Mouse (Mus musculus): ENCODE measurements around the gene St3gal5.
A peak's percentile ranks its signal among the peaks of the same experiment; 100 is the strongest.
"Not testable (repeated sequence)": the region's sequence is repeated elsewhere in the genome, so short reads cannot be mapped to it uniquely, and the experiment has no call there.

St3gal5 gene

GRCm38 (mm10) chr6:72097181-72097995 is at the start of gene St3gal5:
TSS of gene St3gal5 (plus strand) at chr6:72097592.
- DNase-seq (ENCODE audit: low read depth in 2 of 2, low spot score in 2 of 2), result peak; percentile 62 to 74

- no peak for DNase-seq (ENCODE audit: low read depth in 2 of 2, low spot score in 2 of 2)
These were observed 48.7 kb upstream of the St3gal5 start for GRCm38 (mm10) chr6:72048643-72049042.

- DNase-seq (ENCODE audit: low read depth in 2 of 2, low spot score in 2 of 2), result no peak
These were observed 47.5 kb upstream of the St3gal5 start for GRCm38 (mm10) chr6:72049941-72050340.

- no peak for DNase-seq (ENCODE audit: low read depth in 2 of 2, low spot score in 2 of 2)
These were observed 46.6 kb upstream of the St3gal5 start for GRCm38 (mm10) chr6:72050827-72051226.

GRCm38 (mm10) chr6:72051247-72051646 is 46.1 kb upstream of the St3gal5 start:
- DNase-seq (ENCODE audit: low read depth in 2 of 2, low spot score in 2 of 2), result no peak

- no peak for DNase-seq (ENCODE audit: low read depth in 2 of 2, low spot score in 2 of 2)
These were observed 45.6 kb upstream of the St3gal5 start for GRCm38 (mm10) chr6:72051757-72052156.

- no peak for DNase-seq (ENCODE audit: low read depth in 2 of 2, low spot score in 2 of 2)
These were observed 40.8 kb upstream of the St3gal5 start for GRCm38 (mm10) chr6:72056548-72056947.

- DNase-seq (ENCODE audit: low read depth in 2 of 2, low spot score in 2 of 2), result no peak
These were observed 38.9 kb upstream of the St3gal5 start for GRCm38 (mm10) chr6:72058398-72058889.

- DNase-seq (ENCODE audit: low read depth in 2 of 2, low spot score in 2 of 2), result not testable (repeated sequence)
These were observed 36.7 kb upstream of the St3gal5 start for GRCm38 (mm10) chr6:72060677-72061076.

- no peak for DNase-seq (ENCODE audit: low read depth in 2 of 2, low spot score in 2 of 2)
These were observed 33.7 kb upstream of the St3gal5 start for GRCm38 (mm10) chr6:72063718-72064117.

- DNase-seq (ENCODE audit: low read depth in 2 of 2, low spot score in 2 of 2), result no peak
These were observed 31.4 kb upstream of the St3gal5 start for GRCm38 (mm10) chr6:72065988-72066387.

- DNase-seq (ENCODE audit: low read depth in 2 of 2, low spot score in 2 of 2), result no peak
These were observed 29.0 kb upstream of the St3gal5 start for GRCm38 (mm10) chr6:72068436-72068835.

- DNase-seq (ENCODE audit: low read depth in 2 of 2, low spot score in 2 of 2), result no peak
These were observed 26.0 kb upstream of the St3gal5 start for GRCm38 (mm10) chr6:72071281-72071870.

- DNase-seq (ENCODE audit: low read depth in 2 of 2, low spot score in 2 of 2), result no peak
These were observed 23.6 kb upstream of the St3gal5 start for GRCm38 (mm10) chr6:72073781-72074180.

- no peak for DNase-seq (ENCODE audit: low read depth in 2 of 2, low spot score in 2 of 2)
These were observed 20.9 kb upstream of the St3gal5 start for GRCm38 (mm10) chr6:72076512-72076911.

GRCm38 (mm10) chr6:72078178-72078577 is 19.2 kb upstream of the St3gal5 start:
- no peak for DNase-seq (ENCODE audit: low read depth in 2 of 2, low spot score in 2 of 2)

- DNase-seq (ENCODE audit: low read depth in 2 of 2, low spot score in 2 of 2), result no peak
These were observed 15.9 kb upstream of the St3gal5 start for GRCm38 (mm10) chr6:72081318-72082024.

- DNase-seq (ENCODE audit: low read depth in 2 of 2, low spot score in 2 of 2), result no peak
These were observed 10.0 kb upstream of the St3gal5 start for GRCm38 (mm10) chr6:72087402-72087801.

- DNase-seq (ENCODE audit: low read depth in 2 of 2, low spot score in 2 of 2), result no peak
These were observed 7.5 kb upstream of the St3gal5 start for GRCm38 (mm10) chr6:72089865-72090264.

GRCm38 (mm10) chr6:72091007-72091406 is 6.4 kb upstream of the St3gal5 start:
- DNase-seq (ENCODE audit: low read depth in 2 of 2, low spot score in 2 of 2), result no peak

GRCm38 (mm10) chr6:72093121-72093520 is 4.3 kb upstream of the St3gal5 start:
- DNase-seq (ENCODE audit: low read depth in 2 of 2, low spot score in 2 of 2), result no peak

GRCm38 (mm10) chr6:72096217-72096616 is 1.2 kb upstream of the St3gal5 start:
- no peak for DNase-seq (ENCODE audit: low read depth in 2 of 2, low spot score in 2 of 2)

All from CD8-positive naive resting alpha-beta T cell, adult 2 months (primary cell).